Mouse (Mus musculus): ENCODE measurements around the gene Fkbp5.

GRCm38 (mm10) chr17:28442661-28443060 lies 74.7 kb downstream of the Fkbp5 start:
- TF ChIP-seq CTCF (IDR thresholded peaks at IDR 0.05; ENCODE audit: low read depth): no peak
- TF ChIP-seq EP300 (IDR thresholded peaks at IDR 0.05; ENCODE audit: low read depth): no peak
